Mouse (Mus musculus): ENCODE measurements at regions not wholly inside any gene's neighbourhood (a gene's known extent, or its start where the extent isn't known, plus 50 kb on each side); places are given as distances from the start of the nearest gene placed in this dataset.
"Not testable (repeated sequence)": the region's sequence is repeated elsewhere in the genome, so short reads cannot be mapped to it uniquely, and the experiment has no call there.

- DNase-seq = no peak
Observed at GRCm38 (mm10) chr1:194435060-194435459, 183.0 kb upstream of the Plxna2 start.

- DNase-seq = no peak
Observed at GRCm38 (mm10) chr1:194428586-194428985, 189.4 kb upstream of the Plxna2 start.

- no peak for DNase-seq
Observed at GRCm38 (mm10) chr1:194426293-194426692, 191.7 kb upstream of the Plxna2 start.

GRCm38 (mm10) chr1:194424201-194424600 lies 193.8 kb upstream of the Plxna2 start:
- DNase-seq = no peak

GRCm38 (mm10) chr1:194412193-194412592 lies 205.8 kb upstream of the Plxna2 start:
- no peak for DNase-seq

- DNase-seq = no peak
Observed at GRCm38 (mm10) chr1:194411788-194412187, 206.2 kb upstream of the Plxna2 start.

- no peak for DNase-seq
Observed at GRCm38 (mm10) chr1:194399281-194399680, 218.7 kb upstream of the Plxna2 start.

GRCm38 (mm10) chr1:194396754-194397460 lies 221.1 kb upstream of the Plxna2 start:
- no peak for DNase-seq

GRCm38 (mm10) chr1:194393720-194394119 lies 224.3 kb upstream of the Plxna2 start:
- no peak for DNase-seq

- DNase-seq = no peak
Observed at GRCm38 (mm10) chr1:194390202-194390601, 227.8 kb upstream of the Plxna2 start.

GRCm38 (mm10) chr1:194378135-194378534 lies 239.9 kb upstream of the Plxna2 start:
- no peak for DNase-seq

- not testable (repeated sequence) for DNase-seq
Observed at GRCm38 (mm10) chr1:194373511-194373910, 244.5 kb upstream of the Plxna2 start.

- DNase-seq = no peak
Observed at GRCm38 (mm10) chr1:194363917-194364316, 254.1 kb upstream of the Plxna2 start.

- DNase-seq = no peak
Observed at GRCm38 (mm10) chr1:194363129-194363768, 254.8 kb upstream of the Plxna2 start.

- DNase-seq = no peak
Observed at GRCm38 (mm10) chr1:194362298-194362697, 255.7 kb upstream of the Plxna2 start.

- no peak for DNase-seq
Observed at GRCm38 (mm10) chr1:194361316-194361715, 256.7 kb upstream of the Plxna2 start.

- no peak for DNase-seq
Observed at GRCm38 (mm10) chr1:194354332-194355120, 263.5 kb upstream of the Plxna2 start.

GRCm38 (mm10) chr1:194345304-194346033 lies 272.5 kb upstream of the Plxna2 start:
- no peak for DNase-seq

GRCm38 (mm10) chr1:194342568-194342967 lies 275.4 kb upstream of the Plxna2 start:
- DNase-seq = no peak

GRCm38 (mm10) chr1:194341758-194342157 lies 276.3 kb upstream of the Plxna2 start:
- DNase-seq = no peak

- peak; percentile 26 for DNase-seq
Observed at GRCm38 (mm10) chr1:194334752-194335719, 283.0 kb upstream of the Plxna2 start.

- no peak for DNase-seq
Observed at GRCm38 (mm10) chr1:194332639-194333038, 285.4 kb upstream of the Plxna2 start.
